7 mouse cellular contexts compared by ENCODE assay signal in the genomic region with DNA sequence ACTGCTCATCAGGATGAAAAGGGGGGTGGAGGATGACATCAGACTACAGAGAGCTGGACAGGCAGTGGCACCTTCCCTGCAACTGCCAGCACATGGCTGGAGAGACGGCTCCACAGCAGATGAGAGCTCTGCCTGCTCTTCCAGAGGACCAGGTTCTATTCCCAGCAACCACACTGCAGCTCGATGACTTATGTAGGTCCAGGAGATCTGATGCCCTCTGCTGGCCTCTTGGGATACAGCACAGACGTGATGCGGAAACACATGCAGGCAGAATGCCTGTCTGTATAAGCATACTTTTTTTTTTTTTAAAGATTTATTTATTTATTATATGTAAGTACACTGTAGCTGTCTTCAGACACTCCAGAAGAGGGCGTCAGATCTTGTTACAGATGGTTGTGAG. TPM values are rescaled to one million over a fixed set of nuclear protein-coding genes. Genes with fewer than 3 reads are reported as not detected.
DNase-seq lines count a peak whose midpoint lies in the region; ATAC-seq lines count a peak whose summit lies in the region.

No protein-coding gene starts in this region.

- H3K27ac ChIP-seq in embryonic facial prominence, embryonic 10.5 days (replicated peaks) = no peak overlapping the region

- H3K27me3 ChIP-seq in embryonic facial prominence, embryonic 10.5 days (replicated peaks; ENCODE audit: low read depth, poor library complexity, severe bottlenecking) = no peaks in the 10 kb centered on the region

- peaks cover 22% of the 10 kb centered on the region for H3K4me1 ChIP-seq in embryonic facial prominence, embryonic 10.5 days

- peaks cover 39% of the 10 kb centered on the region for H3K36me3 ChIP-seq in embryonic facial prominence, embryonic 10.5 days (replicated peaks)

- ATAC-seq in activated CD4-positive, CD25-positive, alpha-beta regulatory T cell, adult 4 months = no peak

- DNase-seq in layer of hippocampus, adult 11-12 months (ENCODE audit: low spot score) = peak; percentile 31
- DNase-seq in layer of hippocampus, postnatal 25 days (ENCODE audit: extremely low spot score in 1 of 2, low spot score in 1 of 2) = no peak
- DNase-seq in MN1 (ENCODE audit: low spot score) = peak; percentile 53
- peak; percentile 56 for DNase-seq in embryonic facial prominence, embryonic 10.5 days (ENCODE audit: low spot score)
- peak; percentile 66 for DNase-seq in retina, postnatal 1 day
- no peak for DNase-seq in layer of hippocampus, postnatal 36 days

- WGBS in embryonic facial prominence, embryonic 10.5 days = 52% methylated on average over 5 of the region's 5 CpGs

- no peak overlapping the region for H3K4me3 ChIP-seq in embryonic facial prominence, embryonic 10.5 days

- H3K9me3 ChIP-seq in embryonic facial prominence, embryonic 10.5 days = no peaks in the 10 kb centered on the region

RNA-seq across cellular contexts. Expression of gene Zfp335, which starts 6.8 kb away (rescaled TPM):
- 10 to 100 TPM; 23.3 to 29.1 TPM for total RNA-seq in layer of hippocampus, postnatal 25 days (2021)
- 17.4 and 18.2 TPM in 2 replicates for polyA plus RNA-seq in embryonic facial prominence, embryonic 10.5 days (2016; fragmentation: Nextera tagmentation; extraction: Ambion mirVana)
- 1 to 10 TPM; 6.7 to 9.0 TPM for polyA plus RNA-seq in activated CD4-positive, CD25-positive, alpha-beta regulatory T cell, adult 4 months (2017; shearing (Covaris generic))
- 10 to 100 TPM; 23.8 to 29.7 TPM for total RNA-seq in layer of hippocampus, postnatal 36 days (2021)

RNA-seq across cellular contexts. Expression of gene Mmp9, which starts 22.3 kb away (rescaled TPM):
- total RNA-seq in layer of hippocampus, postnatal 25 days (2021) = 1 to 10 TPM; 1.5 to 1.8 TPM
- polyA plus RNA-seq in embryonic facial prominence, embryonic 10.5 days (2016; fragmentation: Nextera tagmentation; extraction: Ambion mirVana) = 0.28 and 0.77 TPM in 2 replicates
- polyA plus RNA-seq in activated CD4-positive, CD25-positive, alpha-beta regulatory T cell, adult 4 months (2017; shearing (Covaris generic)) = 1 to 10 TPM in 1 of 2 experiments, under 1 TPM in 1; 0.78 to 1.4 TPM
- total RNA-seq in layer of hippocampus, postnatal 36 days (2021) = 1 to 10 TPM; 2.0 to 2.9 TPM

RNA-seq across cellular contexts. Expression of gene Pcif1, which starts 39.2 kb away (rescaled TPM):
- total RNA-seq in layer of hippocampus, postnatal 25 days (2021) = 10 to 100 TPM; 40.4 to 47.2 TPM
- polyA plus RNA-seq in embryonic facial prominence, embryonic 10.5 days (2016; fragmentation: Nextera tagmentation; extraction: Ambion mirVana) = 77.2 and 81.2 TPM in 2 replicates
- 100 to 1,000 TPM; 102 to 122 TPM for polyA plus RNA-seq in activated CD4-positive, CD25-positive, alpha-beta regulatory T cell, adult 4 months (2017; shearing (Covaris generic))
- 10 to 100 TPM; 41.2 to 44.1 TPM for total RNA-seq in layer of hippocampus, postnatal 36 days (2021)

RNA-seq across cellular contexts. Expression of gene Slc12a5, which starts 42.3 kb away (rescaled TPM):
- total RNA-seq in layer of hippocampus, postnatal 25 days (2021) = 100 to 1,000 TPM; 366 to 382 TPM
- polyA plus RNA-seq in embryonic facial prominence, embryonic 10.5 days (2016; fragmentation: Nextera tagmentation; extraction: Ambion mirVana) = 1.5 and 1.7 TPM in 2 replicates
- under 1 TPM in 1 of 2 experiments, not detected in 1; 0.34 TPM for polyA plus RNA-seq in activated CD4-positive, CD25-positive, alpha-beta regulatory T cell, adult 4 months (2017; shearing (Covaris generic))
- 100 to 1,000 TPM; 398 to 404 TPM for total RNA-seq in layer of hippocampus, postnatal 36 days (2021)

Comparison
In these comparisons a context has a peak if more than half of its experiments do, and no peak if none do; other contexts are left out.
1. DNase-seq: peak in layer of hippocampus, adult 11-12 months (single experiment), MN1 (single experiment), embryonic facial prominence, embryonic 10.5 days (single experiment) and retina, postnatal 1 day (single experiment); none in layer of hippocampus, postnatal 25 days (0 of 2) and layer of hippocampus, postnatal 36 days (0 of 2).